Mouse (Mus musculus) naive thymus-derived CD4-positive, alpha-beta T cell, adult 2 months (primary cell): ENCODE results near the gene Pls3.
A peak's percentile ranks its signal among the peaks of the same experiment; 100 is the strongest.

Experiments
- DNase-seq: peaks from one replicate; pipeline ENCODE4 v3.0.0-alpha.2; 2011; ENCODE audit warnings: low read depth

The Pls3 gene

DNA sequence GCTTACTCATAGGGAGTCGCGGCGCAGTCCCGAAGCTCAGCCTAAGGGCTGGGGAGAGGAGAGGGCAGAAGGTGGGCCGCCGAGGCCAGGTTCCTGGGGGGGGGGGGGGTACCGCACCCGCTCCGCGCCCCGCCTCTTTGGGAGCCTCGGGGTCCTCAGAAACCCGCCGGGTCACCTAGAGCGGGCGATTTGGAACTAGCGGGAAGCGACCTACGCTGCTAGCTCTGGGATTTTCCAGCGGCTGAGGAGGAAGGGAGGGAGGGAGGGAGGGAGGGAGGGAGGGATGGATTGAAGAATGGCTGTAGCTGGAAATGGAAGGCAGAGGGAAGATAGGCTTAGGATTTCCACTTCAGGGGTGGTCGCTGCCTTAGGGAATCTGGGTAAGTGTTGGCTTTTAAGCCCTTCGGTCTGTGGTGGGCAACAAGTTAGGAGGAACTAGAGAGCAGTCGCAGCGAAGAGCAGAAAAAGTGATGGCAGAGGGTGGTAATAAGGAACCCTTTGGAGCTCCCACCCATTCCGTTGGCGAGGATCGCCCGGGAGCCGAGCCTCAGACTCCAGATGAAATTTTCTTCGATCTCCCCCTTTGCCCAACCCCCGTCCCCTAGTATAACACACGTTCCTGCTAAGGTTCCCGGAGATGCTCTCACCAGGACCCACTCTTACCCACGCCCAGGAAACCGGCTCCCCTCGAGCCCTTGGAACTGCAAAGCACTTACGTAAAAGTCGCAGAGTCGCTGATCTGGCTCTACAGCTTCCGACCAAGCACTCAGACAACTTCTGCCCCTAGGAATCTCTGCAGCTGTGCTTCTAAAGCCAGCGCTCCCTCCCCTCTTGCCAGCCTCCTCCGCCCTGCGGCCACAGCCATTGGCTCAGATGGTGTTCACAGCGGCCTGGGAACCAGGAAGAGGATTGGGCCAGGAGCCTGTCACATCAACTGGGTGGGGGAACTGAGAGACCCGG, at the start of gene Pls3:
Pls3 (minus strand) TSS at position 851 of the 960 bp plus-strand sequence.
- DNase-seq: peak; percentile 1

DNA sequence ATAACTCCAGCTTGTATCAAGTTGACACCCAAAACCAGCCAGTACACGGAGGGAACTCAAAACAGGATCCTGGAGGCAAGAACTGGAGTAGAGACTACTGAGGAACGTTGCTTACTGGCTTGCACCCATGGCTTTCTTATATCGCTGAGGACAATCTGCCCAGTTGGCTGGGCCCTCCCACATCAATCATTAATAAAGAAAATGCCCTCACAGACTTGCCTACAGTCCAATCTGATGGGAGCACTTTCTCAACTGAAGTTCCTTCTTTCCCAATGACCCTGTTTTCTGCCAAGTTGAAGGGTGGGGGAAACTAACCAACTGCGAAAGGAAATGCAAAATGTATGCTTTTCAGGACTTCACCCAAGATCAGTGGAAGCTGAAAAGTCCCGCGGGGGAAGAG, 20.7 kb upstream of the Pls3 start:
- DNase-seq: no peak

DNA sequence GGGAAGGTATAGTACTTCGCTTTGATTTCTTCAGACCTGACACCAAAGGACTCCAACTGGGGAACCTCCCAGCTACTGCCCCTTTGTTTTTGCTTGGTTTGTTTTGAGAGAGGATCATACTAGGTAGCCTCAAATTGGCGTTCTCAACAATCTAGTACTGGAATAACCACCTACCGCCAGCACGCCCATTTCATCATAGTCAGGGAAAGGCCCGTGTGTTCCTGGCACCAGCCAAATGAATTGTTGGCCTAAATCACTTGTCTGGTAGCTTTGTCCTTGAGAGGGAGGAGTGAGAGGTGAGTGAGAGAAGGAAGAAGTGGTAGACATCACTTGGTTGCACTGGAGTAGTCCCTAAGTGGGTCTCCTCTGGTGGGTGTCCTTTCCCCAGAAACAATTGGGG, 584 bp upstream of the Pls3 start:
- DNase-seq: no peak

DNA sequence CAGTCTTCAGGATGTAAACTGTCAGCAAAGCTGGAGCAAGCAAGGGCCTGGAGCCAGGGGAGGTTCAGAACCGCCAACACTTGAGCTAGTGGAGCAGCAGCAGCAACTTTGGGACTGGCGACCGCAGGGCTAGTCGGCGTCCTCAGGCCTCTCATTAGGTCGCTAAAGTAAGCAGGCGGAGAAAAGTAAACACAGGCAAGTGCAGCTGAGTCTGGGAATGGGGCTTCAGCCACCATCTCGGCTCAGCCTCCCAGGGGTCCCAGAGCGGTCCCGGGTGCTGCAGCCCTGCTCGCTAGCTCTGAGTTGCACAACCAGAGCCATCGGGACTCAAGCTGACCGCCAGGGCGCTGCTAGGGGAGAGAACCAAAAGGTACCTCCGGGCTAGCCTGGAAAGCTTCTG, 1.2 kb downstream of the Pls3 start:
- DNase-seq: no peak

DNA sequence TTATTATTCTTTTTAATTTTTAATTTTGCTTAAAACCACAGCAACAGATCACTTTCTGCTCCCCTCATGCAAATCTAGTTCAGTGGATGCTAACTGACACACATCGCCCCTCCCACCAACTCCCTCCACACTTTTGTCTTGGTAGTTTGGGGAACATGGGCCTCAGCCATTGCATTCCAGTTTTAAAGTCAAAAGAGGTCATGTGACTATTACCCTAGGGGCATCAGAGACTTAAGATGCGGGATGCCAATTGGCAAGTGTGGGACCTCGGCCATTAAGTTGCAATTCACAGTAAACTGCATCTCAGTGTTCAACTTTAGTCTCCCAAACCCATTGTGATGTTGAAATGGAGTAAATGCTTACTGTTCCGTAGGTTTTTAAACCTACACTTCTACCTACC, 1.7 kb downstream of the Pls3 start:
- DNase-seq: no peak

DNA sequence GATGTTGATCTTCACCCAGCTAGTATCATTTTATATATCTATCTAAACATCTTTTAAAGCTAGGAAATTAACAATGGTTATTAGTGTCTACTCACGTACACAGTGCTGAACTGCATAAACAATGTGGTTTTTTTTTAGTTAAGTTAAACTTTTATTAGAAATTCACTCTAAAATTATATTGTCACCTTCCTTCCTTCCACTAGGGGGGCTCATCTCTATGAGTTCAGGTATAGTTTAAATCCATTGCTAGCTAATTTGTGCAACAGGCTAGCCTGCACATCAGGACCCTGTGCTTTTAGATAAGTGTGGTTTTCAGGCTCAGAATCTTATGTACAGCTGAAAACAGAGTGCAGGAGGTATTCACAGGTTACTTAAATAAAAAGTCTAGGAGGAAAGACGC, 3.1 kb downstream of the Pls3 start:
- no peak for DNase-seq

DNA sequence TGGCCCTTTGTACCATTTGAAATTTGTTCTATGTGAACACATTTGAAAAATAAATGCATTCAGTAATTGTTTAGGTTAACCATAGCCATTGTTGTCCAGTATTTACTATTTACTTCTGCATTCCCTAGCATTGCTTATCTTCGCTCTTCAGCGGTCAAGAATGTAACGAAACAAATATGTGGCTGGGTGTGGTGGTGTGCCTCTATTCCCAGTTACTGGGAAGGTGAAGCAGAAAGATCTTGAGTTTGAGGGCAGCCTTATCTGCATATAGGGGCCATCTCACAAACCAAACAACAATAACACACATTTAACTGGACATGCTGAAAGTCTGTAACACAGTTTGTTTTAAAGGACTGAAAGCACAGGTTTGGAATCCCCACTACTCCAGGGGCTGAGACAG, 13.3 kb downstream of the Pls3 start:
- DNase-seq: no peak

DNA sequence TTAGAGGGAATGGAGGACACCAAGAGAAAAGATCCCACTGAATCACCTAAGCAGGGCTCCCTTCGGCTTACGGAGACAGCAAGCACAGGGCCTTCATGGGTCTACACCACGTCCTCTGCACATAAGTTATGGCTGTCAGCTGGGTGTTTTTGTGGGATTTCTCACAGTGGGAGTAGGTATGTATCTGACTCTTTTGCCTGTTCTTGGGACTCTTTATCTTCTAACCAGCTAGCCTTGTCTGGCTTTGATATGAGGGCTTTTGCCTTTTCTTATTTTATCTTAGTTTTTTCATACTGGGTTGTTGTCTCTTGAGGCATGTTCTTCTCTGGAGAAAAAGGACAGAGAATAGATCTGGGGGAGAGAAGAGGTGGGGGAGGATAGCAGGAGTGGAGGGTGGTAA, 20.7 kb downstream of the Pls3 start:
- DNase-seq: no peak

DNA sequence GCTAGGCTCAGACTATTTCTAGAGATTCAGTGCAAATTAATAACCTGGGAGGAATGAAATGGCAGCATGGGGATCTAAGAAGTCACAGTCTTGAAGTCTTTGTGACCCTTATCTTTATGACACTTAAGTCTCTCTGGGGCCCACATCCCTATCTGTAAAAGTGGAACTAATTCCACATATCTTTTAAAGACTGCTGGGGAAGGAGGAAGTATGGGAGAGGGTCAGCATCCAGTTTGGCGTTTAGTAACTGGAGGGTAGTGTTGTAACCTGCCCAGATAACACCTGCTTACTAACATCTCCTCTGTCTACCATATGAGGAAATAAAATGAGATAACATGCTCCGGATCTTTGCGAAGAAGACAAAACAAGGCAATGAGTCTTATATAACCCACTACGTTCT, 30.7 kb downstream of the Pls3 start:
- DNase-seq: no peak

DNA sequence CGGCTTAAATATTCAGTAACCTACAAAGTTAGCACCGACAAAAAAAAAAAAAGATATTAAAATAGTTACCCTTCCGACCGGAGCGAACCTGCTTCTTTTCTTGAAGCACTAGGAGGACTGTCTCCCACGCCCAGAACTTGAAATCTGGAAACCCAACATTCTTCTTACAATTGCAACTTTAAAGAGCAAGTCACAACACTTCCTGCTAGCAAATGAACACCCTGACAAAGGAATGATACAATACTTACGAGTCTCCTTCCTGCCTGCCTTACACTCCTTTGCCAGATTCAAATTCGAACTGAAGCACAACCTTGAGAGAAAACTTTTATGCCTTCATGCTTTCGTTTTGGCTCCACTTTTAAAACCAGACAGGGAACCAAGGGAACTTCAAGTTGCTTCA, 32.1 kb downstream of the Pls3 start:
- no peak for DNase-seq

DNA sequence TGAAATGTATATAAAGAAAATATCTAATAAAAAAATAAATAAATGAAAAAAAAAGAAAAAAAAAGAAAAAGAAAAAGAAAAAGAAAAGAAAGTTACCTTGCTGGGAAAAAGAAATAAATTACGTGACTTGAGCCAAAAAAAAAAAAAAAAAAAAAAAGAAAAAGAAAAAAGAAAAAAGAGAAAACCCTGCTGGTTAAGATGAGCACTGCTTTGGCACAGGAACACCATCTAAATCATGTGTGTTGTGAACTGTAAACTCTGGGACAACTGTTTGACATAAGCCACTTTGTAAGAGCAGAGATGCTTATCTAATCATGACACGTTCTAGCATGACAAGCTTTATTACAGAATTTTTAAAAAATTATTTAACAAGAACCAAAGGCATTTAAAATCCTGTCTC, 32.9 kb downstream of the Pls3 start:
- no peak for DNase-seq

DNA sequence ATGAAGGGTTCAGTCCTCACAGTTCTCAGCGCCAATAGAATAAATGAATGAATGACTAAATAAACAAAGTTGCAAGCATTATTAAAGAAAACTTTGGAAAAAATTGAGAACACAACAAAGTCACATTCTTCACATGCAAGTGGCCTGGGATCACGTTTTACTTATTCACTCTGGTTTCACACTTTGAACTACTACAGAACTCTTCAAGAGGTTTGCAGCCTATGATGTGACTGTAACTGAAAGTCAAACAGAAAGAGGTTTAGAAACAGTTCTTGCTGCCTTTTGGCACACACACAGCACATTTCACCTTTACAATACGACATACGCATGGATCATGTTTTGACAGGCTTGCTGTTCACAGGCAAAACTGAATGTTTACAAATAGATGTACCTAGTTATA, 34.7 kb downstream of the Pls3 start:
- DNase-seq: no peak

DNA sequence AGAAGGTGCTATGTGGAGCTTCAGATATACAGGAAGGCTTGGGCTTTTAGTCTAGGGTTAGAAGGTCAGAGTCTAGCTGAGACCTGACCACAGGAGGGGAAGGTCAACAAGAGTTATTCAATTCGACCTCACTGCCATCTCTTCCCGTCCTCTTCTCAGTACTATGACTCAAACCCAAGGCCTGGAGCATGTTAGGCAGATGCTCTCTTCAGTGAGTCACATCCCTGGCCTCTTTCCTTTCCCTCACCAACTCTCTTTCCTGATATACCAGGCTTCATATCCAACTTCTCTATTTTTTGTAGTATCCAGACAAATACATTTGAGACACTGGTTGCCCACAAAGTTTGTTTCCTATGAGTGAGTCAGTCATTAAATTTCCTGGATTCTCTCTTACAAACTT, 40.1 kb downstream of the Pls3 start:
- no peak for DNase-seq

DNA sequence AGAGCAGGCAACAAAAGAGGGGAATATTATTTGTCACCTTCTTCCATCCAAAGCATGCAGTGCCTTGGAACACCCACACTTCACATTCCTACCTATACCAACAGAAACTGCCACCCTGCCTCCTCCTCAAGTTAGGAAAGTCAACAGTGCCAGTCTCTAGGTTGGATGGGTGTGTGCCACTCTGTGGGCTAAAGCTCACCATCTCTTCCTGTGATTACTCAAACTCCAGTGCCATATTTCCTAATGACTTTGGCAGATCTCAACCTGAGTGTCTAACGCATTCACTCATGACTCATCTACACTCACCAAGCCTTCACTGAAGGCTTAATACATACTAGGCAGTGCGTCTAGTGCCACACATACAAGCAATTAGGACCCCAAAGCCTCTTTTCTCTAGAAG, 40.7 kb downstream of the Pls3 start:
- no peak for DNase-seq

DNA sequence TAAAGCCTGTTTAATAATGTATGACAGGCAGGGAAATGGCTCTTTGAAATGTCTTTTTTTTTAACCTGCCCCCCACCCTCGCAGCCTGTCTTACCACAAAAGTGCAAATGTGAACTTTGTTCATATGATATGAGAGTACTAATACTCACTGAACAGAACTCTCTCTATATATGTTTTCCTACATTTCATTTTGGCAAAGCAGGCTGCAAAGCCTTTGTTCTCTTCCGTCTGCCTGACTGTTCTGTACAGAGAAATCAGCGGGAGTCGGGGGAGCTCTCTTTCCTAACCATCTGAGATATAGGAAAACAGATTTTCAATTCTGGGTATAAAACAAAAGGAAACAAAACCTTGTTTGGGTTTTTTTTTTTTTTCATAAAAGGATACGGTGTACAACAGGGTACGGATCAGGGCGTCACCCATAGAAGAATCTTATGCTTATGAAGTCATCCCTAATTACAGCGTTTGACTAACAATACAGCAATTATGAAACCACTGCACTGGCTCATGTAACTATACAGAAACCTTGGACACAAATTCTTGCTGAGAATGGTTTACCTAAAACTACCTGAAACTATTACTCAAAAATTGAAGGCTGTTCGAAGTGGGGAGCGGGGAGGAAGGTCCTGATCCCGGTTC, 41.9 kb downstream of the Pls3 start:
- DNase-seq: no peak

DNA sequence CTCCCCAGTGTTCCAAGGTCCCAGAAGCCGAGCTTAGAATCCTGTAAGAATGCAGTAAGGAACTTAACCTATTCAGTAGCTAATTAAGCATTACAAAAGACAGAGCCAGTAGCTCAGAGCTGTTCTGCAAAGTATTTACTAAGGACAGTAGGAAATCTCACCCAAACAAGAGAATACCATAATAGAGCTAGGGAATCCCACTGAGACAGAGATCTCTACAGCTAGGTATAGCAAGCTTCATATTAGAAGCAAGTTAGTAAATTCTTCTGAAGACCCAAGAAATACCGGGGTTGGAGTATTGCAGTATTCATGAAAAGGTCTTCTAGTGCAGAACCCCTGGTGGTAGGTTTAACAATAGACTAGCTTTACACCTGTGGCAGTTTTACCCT, 45.1 kb downstream of the Pls3 start:
- no peak for DNase-seq

DNA sequence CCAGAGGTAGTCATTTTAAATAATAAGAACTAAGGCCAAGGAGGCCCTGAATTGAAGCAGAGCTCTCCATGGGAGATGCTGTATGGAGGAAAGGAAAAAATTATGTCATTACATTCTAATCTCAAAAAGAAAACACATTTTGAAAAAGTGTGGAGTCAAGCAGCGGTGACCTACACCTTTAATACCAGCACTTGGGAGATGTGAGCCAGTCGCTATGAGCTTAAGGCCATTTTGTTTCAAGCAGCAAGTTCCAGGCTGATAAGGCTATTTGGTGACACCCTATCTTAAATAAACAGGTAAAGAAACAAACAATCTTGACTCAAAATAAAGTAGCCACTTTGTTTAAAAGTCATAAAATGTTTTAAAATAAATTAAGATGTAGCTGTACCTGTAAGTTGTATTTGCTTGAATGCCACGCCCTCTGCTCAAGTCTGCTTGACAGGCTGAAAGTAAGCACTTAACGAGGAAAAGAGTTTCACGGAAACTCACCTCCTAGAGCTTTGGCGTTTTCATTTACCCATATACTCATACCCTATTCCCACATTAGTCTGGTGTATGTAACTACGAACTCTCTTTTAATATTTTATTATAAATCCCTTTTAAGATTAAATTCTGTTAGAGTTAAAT, 45.6 kb downstream of the Pls3 start:
- DNase-seq: no peak

DNA sequence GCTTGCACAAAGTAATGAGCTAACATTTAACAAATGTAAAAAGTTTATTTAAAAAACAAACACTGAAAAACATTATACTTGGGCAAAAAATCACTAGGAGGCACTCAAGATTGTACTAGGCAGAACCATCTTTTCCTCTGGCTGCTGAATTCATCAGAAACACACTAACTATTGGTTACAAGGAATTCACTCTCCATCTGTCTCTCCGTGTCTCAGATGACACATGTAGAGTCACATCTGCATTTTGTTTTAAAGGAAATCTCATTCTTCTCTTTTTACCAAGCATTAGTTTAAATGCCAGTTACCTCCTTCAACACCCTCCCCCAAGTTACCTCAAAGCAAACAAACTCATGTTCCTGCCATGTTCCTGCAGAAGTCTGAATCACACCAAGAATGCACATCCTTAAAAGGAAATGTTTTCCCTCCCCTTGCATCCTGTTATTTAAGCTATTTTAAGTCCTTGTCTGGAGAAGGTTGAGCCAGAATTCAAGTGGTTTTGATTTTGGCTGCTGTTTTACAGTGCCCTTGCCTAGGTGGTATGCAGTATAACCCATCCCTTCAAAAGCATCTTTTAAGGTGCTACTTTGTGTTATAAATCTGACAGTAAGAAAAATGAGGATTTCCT, 56.2 kb downstream of the Pls3 start:
- DNase-seq: no peak

DNA sequence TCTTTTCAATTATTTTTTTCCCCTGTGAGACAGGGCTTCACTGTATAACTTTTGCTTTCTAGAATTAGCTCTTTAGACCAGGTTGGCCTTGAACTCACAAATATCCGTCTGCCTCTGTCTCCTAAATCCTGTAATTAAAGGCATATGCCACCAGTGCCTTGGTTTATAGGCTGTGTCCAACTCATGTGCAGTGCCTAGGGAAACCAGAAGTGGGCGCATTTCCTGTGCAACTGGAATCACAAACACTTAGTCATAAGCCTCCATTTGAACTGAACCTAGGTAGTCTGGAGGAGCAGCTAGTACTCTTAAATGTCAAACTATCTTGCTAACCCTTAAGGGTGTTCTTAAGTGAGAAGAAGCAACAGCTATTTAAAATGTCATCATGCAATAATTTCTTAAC, 60.0 kb downstream of the Pls3 start:
- no peak for DNase-seq

DNA sequence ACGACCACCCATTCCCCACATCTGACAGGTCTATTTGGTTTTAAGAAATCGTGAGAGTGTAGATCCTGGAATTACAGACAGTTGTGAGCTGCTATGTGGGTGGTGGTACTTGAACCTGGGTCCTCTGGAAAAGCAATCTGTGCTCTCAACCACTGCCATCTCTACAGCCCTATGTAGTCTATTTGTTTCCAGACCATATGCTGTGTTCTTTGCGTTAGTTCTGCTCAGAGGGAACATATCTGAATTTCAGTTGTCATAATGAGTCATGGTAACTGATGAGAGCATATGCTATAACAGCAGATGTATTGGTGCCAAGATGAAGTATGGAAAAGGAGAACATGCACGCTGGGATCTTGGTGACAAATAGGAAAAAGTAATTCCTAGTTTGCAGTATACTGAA, 60.9 kb downstream of the Pls3 start:
- no peak for DNase-seq

DNA sequence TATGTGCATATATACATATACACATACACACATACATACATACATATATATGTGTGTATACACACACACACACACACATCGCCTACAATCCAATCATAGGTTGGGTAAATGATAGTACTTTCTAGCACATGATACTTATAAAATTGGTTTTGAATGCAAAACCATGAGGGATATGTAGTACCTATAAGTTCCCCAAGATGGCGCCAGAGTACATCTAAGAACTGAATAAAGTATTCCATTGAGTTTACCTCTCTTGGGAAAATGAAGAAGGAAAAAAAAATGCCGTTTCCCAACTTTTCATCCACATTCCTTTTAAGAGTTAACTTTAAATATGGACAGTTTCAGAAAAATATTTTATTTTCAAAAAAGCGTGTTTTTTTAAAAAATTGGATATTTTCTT, 78.4 kb downstream of the Pls3 start:
- peak; percentile 29 for DNase-seq

DNA sequence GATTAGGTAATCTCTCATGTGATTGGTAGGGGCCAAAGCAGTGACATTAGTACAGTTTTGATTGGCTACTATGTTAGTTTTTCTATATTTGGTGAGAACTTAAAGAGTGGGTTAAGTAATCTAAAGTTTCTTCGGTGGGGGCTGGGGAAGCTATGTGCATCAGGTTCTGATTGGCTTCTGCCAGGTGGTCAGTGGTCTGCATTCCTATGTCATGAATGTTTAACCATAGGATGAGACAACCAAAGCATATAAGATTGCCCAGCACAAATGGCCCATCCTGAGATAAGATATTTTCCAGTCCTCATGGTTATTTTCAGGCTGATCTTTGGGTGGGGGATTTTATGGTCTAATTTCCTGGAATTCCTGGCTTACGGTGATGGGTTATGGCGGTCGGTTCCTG, 95.2 kb downstream of the Pls3 start:
- DNase-seq: no peak

DNA sequence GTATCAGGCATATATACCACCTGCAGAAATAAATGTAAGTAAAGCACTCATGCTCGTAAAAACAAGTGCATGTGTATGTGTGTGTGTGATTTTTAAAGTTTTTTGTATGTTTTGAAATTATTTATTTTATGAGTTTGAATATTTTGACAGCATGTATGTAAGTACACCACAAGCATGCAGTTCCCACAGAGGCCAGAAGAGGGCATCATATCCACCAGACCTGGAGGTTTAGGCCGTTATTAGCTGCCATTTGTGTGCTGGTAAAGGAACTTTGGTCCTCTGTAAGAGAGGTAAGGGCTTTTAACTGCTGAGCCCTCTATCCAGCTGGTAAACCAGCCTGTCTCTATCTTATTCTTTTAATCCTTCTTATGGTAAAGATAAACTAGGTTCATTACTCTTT, 97.5 kb downstream of the Pls3 start:
- DNase-seq: no peak
